Mouse (Mus musculus) adrenal gland, postnatal 14 days (tissue): ENCODE data around the gene Olfr98. TPM values are rescaled to one million over a fixed set of nuclear protein-coding genes. Genes with fewer than 3 reads are reported as not detected.
"Not testable (repeated sequence)": the region's sequence is repeated elsewhere in the genome, so short reads cannot be mapped to it uniquely, and the experiment has no call there.

Experiments
- DNase-seq: peaks from one replicate; pipeline ENCODE4 v3.0.0; 2021; ENCODE audit warnings: mixed read lengths
- long read RNA-seq, 2 experiments: library from polyadenylated mRNA; stranded (forward); transcript quantifications; one replicate each; pipeline ENCODE4 v2.0.0; 2021
- total RNA-seq: library from RNA; stranded (reverse); gene quantifications from 2 replicates; pipeline ENCODE4 v1.2.3, GENCODE M21; 2021

Gene Olfr98
- not detected in 2 replicates for total RNA-seq
- long read RNA-seq, experiment 1: 0 reads
- long read RNA-seq, experiment 2: 0 reads

DNA sequence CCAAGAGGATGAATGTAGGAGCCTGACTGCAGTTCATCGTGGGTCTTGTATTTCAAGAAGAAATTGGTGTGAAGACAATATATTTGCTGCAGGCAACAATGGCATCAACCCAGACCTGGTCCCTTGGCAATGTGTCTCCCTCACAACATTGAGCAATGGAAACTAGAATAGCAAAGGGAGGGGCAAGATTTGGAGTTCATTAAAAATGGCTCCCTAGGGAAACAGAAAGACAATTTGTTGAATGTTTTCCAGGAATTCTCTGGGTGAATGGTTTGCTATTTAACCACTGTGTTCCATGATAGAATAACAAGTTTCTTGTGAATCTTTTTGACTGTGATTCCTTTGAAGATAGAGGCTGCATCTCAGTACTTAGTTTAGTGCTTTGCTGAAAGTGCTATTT lies at the start of gene Olfr98:
Olfr98 (minus strand) TSS at position 124 of the 400 bp plus-strand sequence.
- DNase-seq: peak; percentile 9

DNA sequence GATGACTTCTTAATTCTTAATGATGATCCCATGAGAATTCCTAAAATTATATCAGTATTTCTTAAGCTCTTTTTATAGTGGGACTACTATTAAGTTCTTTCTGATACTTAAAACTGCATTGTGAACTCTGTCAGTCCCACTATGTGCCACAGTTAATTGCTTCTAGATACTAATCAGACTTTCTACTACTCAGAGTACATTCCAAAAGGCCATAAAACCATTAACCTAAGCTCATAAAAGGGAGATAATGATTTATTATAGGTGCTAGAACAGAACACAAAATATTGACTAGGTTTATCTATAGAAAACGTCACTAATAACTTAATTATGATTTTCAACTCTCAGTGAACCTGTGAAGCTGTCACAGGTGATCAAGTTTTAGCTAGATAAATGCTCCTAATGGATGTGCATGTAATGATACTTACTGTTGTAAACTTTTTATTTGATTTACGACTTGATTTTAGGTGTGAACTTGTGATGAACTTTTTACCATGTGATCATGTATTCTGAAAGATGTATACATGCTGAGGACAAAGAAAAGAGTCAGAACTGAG lies 46.7 kb upstream of the Olfr98 start:
- DNase-seq: no peak

DNA sequence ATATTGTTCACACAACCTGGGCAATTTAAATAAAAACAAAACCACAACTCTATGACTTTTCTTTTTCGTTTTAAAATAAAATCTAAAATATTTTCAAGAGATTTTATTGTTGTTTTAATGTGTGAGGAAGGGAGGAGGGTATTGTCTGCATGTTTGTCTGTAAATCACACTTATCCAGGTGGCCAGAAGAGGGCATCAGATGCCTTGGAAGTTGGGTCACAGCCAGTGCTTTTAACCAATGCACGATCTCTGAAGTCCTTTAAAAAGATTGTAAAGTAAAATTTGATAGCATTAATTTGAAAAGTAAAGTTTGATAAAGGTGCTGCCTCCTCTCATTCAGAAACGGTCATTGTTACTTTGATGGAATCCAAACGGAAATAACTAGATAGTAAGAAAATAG lies 44.9 kb upstream of the Olfr98 start:
- peak; percentile 11 for DNase-seq

GRCm38 (mm10) chr17:37304213-37304612 lies 40.7 kb upstream of the Olfr98 start, which contains the start of gene Olfr101:
TSS of gene Olfr101 (minus strand) at chr17:37304313.
- no peak for DNase-seq

DNA sequence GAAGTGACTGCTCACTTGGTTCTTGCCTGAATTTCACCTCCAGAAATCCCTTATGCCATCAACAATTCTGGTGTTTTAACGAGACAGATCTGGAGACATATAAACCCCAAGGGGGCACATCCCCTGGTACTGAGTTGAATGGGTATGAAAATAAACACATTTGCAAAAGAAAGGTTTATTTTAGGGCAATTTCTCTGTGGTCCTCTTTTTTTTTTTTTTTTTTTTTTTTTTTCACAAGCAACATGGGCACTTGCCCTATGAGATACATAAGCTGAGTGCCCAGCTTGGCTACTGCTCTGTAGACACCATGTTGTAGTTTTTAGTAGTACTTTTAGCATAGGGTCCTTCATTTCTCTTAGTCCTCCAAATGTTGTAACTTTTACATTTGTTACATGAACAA lies 19.8 kb upstream of the Olfr98 start, which contains the start of gene Olfr99:
Olfr99 (minus strand) TSS at position 101 of the 400 bp plus-strand sequence.
- DNase-seq: no peak

DNA sequence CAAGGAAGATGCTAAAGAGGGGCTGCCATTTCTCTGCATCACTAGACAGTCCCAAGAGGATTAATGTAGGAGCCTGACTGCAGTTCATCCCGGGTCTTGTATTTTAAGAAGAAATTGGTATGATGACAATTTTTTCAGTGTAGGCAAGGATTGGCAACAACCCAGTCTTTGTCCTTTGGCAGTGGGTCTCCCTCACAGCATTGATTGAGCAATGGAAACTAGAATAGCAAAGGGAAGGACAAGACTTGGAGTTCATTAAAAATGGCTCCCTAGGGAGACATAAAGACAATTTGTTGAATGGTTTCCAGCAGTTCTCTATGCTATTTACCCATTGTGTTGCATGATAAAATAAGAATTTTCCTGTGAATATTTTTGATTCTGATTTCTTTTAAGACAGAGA lies 16.8 kb upstream of the Olfr98 start:
- no peak for DNase-seq

GRCm38 (mm10) chr17:37276573-37276972 lies 13.0 kb upstream of the Olfr98 start:
- DNase-seq: no peak

DNA sequence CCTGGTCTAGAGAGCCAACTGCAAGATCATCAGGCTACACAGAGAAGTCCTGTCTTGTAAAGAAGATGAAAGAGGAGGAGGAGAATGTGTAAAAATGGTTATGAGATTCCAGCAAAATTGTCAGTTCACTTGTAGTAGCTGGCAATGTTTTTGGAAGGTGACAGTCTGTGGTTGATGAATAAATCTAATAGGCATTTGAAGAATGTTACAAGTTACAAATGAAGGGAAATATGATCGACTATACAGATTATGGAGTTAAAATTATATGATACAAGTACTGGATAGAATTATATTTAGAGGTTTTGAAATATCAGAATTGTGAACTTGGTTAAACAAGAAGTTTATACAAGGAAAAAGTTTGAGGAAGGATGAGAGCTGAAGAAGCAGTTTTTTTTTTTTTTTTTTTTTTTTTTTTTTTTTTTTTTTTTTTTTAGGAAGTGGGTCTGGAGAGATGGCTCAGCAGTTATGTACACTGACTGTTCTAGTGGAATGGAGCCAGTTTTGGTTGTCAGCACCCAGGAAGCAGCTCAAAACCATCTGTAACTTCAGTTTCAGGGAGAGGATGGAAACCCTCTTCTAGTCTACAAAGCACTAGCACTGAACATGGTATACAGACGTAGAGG lies 12.2 kb upstream of the Olfr98 start:
- no peak for DNase-seq

GRCm38 (mm10) chr17:37270702-37271092 lies 7.1 kb upstream of the Olfr98 start:
- DNase-seq: peak; percentile 68

GRCm38 (mm10) chr17:37270058-37270701 lies 6.6 kb upstream of the Olfr98 start, which contains the start of gene H2-M3:
TSS of gene H2-M3 (plus strand) at chr17:37270220.
- peak; percentile 90 for DNase-seq

- peak; percentile 9 for DNase-seq
Observed at GRCm38 (mm10) chr17:37250544-37250943, 13.0 kb downstream of the Olfr98 start.

DNA sequence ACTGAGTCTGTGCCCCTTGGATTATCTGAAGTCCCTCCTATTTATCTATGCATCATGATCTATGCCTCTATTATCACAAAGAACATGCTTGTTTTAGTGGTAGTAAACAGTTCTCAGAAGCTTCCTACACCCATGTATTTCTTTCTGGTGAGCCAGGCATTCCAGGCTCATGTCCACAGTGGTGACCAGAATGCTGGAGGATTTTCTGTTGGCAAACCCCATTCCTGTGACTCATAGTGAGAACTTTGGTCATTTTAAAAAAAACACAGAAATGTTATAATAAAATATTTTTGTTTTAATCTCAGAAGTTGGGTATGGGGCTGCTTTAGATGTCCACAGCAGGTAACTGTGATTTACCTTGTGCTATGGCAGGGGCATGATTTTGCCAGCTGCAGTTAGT lies 14.1 kb downstream of the Olfr98 start:
- no peak for DNase-seq

DNA sequence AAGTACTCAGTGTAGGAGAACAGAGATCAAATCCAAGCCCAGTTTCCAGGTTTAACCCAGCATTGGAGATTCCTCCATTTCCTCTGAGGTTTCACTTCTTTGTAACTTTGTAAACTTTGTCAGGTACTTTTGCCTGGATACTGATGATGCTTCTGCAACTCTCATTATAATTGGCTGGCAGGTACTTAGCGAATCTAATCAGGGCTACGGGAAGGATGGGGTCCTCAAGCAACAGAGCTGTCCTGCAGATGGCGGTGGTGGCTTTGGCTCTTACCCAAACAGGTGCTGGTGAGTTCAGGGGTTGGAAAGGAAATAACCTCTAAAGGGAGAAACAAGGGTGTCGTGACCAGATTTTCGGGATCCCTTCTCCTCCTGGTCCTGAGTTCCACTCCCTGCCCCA lies 16.8 kb downstream of the Olfr98 start:
- DNase-seq: peak; percentile 43

DNA sequence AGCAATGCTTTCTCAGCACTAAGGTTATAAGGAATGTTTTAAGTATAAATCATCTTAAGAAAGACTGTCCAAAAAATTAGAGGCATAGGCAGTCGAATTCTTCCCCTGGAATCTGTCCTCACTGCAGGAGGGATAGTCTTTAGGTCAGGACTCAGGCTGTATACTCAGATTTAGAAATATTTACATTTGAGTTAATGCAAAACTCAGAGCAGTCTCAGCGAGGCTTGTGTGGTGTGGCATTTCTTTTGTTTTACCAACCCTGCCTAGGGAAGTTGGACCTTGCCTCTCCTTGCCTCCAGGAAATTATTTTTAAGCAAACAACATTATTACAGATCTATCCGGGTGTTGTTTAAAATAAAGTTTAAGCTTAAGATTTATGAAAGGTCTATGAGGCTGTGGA lies 21.4 kb downstream of the Olfr98 start:
- DNase-seq: no peak

DNA sequence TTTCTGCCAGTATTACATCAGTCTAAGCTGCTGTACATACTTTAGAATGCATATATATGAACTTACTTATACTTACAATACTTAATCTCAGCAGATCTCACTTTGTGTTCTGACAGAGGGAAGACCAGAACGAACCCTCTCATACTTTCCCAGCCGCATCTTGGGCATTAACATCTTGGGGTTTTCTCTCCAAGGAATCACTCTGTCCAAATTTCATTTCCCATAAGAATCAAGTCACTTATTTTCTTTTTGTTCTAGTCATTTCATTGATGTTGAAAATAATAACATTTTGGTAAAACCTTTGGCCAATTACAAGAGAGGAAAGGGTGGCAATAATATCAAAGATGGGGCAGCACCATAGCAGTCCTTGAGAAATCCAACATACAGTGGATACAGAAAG lies 26.3 kb downstream of the Olfr98 start, which contains the start of gene Olfr97:
Olfr97 (minus strand) TSS at position 101 of the 400 bp plus-strand sequence.
- not testable (repeated sequence) for DNase-seq

DNA sequence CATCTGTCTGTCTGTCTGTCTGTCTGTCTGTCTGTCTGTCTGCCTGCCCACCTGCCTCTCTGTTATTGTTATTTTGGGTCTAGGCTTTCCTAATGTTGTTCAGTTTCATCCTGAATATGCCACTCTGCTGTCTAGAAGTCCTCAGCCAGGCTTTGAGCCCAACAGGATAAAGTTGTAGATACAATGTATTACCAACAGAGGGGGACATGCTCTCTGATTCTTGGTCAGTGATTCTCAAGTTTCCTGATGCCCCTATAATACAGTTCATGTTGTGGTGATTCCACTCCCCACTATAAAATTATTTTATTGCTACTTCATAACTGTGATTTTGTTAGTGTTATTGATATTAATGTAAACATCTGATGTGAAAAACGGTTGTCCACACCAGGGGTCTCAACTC lies 41.7 kb downstream of the Olfr98 start:
- DNase-seq: no peak

DNA sequence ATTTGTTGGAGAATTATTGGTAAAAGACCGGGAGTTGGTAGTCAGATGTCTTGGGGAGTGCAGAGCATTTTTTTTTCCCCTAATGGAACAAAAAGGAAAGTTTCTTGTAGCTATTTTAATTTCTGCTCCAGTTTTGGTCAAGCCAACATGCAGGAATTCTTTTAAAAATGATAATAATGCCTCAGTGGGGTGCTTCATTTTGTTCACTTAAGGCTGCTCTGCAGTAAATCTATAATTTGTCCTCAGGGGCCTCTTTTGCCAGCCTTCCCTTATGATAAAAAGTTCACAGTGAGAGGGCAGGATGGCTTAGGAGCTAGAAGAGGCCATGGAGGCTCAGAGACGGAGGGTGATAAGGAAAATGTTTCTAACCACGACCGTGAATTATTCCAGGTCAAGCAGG lies 43.7 kb downstream of the Olfr98 start, which contains the start of gene Olfr96:
Olfr96 (plus strand) TSS at position 301 of the 400 bp plus-strand sequence.
- no peak for DNase-seq

GRCm38 (mm10) chr17:37218486-37218885 lies 45.1 kb downstream of the Olfr98 start:
- DNase-seq: peak; percentile 32

DNA sequence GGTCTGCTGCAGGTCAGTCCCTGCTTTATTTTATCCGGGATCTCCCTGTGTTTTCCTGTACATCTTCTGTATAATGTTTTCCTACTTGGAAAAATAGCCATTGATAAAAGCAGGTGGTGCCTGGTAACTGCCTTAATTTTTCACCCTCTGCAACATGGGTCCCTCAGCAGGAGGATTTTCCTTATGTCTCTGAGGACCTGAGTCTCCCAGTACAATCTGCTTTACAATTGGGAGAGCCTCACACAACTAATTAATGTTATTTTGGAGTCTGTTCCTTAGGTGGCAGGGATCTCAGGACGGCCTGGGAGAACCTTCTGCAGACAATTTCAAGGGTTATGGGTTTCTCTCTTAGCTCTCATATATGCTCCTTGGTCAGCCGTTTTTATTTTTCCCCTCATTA lies 50.5 kb downstream of the Olfr98 start, which contains the start of gene Olfr95:
Olfr95 (minus strand) TSS at position 101 of the 400 bp plus-strand sequence.
- DNase-seq: no peak
